Mouse (Mus musculus) liver, postnatal 0 days (tissue): ENCODE measurements around the gene Ltk. TPM values are rescaled to one million over a fixed set of nuclear protein-coding genes. Genes with fewer than 3 reads are reported as not detected.
A peak's percentile ranks its signal among the peaks of the same experiment; 100 is the strongest.

Source experiments
- ATAC-seq: fragments of 200-750 bp; cut with Nextera tagmentation; 2 replicates; pipeline ENCODE4 v1.8.0; 2017; ENCODE audit warnings: mild to moderate bottlenecking, moderate library complexity
- DNase-seq: peaks from one replicate; pipeline ENCODE4 v3.0.0-alpha.2; 2016
- H3K27ac ChIP-seq: fragments of 300-500 bp; sonication (generic); 2 replicates; pipeline ENCODE4 v1.5.1; 2014; ENCODE audit warnings: antibody characterized with exemption, moderate library complexity, mild to moderate bottlenecking, low read depth
- H3K27me3 ChIP-seq: fragments of 300-500 bp; sonication (generic); 2 replicates; pipeline ENCODE4 v1.6.1; 2014; ENCODE audit warnings: low read length, control low read depth, mixed read lengths; ENCODE audit not compliant: insufficient read depth
- H3K36me3 ChIP-seq: fragments of 300-500 bp; sonication (generic); replicated peaks from 2 replicates; pipeline ENCODE4 v1.6.1; 2014; ENCODE audit warnings: mild to moderate bottlenecking, control low read depth, low read length, moderate library complexity, mixed read lengths; ENCODE audit not compliant: insufficient read depth
- H3K4me1 ChIP-seq: fragments of 300-500 bp; sonication (generic); 2 replicates; pipeline ENCODE4 v1.6.1; 2014; ENCODE audit warnings: antibody characterized with exemption, mild to moderate bottlenecking, control low read depth; ENCODE audit not compliant: insufficient read depth
- H3K4me2 ChIP-seq: fragments of 300-500 bp; sonication (generic); 2 replicates; pipeline ENCODE4 v1.6.1; 2014; ENCODE audit warnings: low read depth, mild to moderate bottlenecking, low read length, moderate library complexity, mixed read lengths
- H3K4me3 ChIP-seq: fragments of 300-500 bp; sonication (generic); 2 replicates; pipeline ENCODE4 v1.5.1; 2014; ENCODE audit warnings: low read depth, low read length
- H3K9ac ChIP-seq: fragments of 300-500 bp; sonication (generic); replicated peaks from 2 replicates; pipeline ENCODE4 v1.6.1; 2014; ENCODE audit warnings: mild to moderate bottlenecking, moderate library complexity
- H3K9me3 ChIP-seq: fragments of 300-500 bp; sonication (generic); 2 replicates; pipeline ENCODE4 v1.6.1; 2016; ENCODE audit warnings: mild to moderate bottlenecking, control low read depth, low read length, mixed read lengths
- CTCF ChIP-seq: sonication (generic); IDR thresholded peaks from 2 replicates; pipeline ENCODE4 v1.5.1; 2016; ENCODE audit warnings: antibody characterized with exemption, low read depth
- EP300 ChIP-seq: IDR thresholded peaks from 2 replicates; pipeline ENCODE4 v1.6.1; 2016; ENCODE audit warnings: antibody characterized with exemption, low read depth, mild to moderate bottlenecking
- WGBS: fragments of 180-500 bp; shearing (Covaris S2); extraction: QIAGEN DNeasy Blood & Tissue Kit; methylation state at CpG from one replicate; pipeline ENCODE4 v1.1.7; 2014; ENCODE audit not compliant: insufficient replicate concordance; 5-methylcytosine and 5-hydroxymethylcytosine counted together
- polyA plus RNA-seq: library from polyadenylated mRNA; unstranded; fragments of >200 nt; fragmentation: Nextera tagmentation; extraction: Ambion mirVana; gene quantifications from 2 replicates; pipeline ENCODE4 v1.2.1, GENCODE M21; 2015

Gene Ltk
- polyA plus RNA-seq, 1 experiment from 2014 or later: 0.16 TPM

- Histone ChIP-seq H3K4me3 (no peak overlapping the region), H3K4me1 (peaks cover 40% of the 10 kb centered on the region), H3K4me2 (0 out of 2 replicates have a peak overlapping the region, but pooled peaks have one; percentile 100), H3K9ac (no peak overlapping the region), H3K27me3 (peaks cover 25% of the 10 kb centered on the region), H3K36me3 (no peaks in the 10 kb centered on the region), H3K27ac (peak overlapping the region; percentile 58), H3K9me3 (no peaks in the 10 kb centered on the region)
- ATAC-seq (0 out of 2 replicates have a peak, but pooled peaks have one; percentile 16), DNase-seq (peak; percentile 27)
- TF ChIP-seq EP300: no peak
- TF ChIP-seq CTCF: peak; percentile 61
- WGBS: 10% methylated on average over 1 of the region's 1 CpGs
Measured at GRCm38 (mm10) chr2:119745281-119745680, 14.9 kb downstream of the Ltk start.

- 6% methylated on average over 46 of the region's 46 CpGs for WGBS
- peak overlapping the region; percentile 58 for H3K27ac ChIP-seq
Measured at GRCm38 (mm10) chr2:119744163-119745111, 15.8 kb downstream of the Ltk start.

GRCm38 (mm10) chr2:119743808-119744162 lies 16.4 kb downstream of the Ltk start:
- no peak overlapping the region for H3K27ac ChIP-seq
- H3K9ac ChIP-seq: no peak overlapping the region
- H3K4me1 ChIP-seq: peaks cover 40% of the 10 kb centered on the region
- 13% methylated on average over 22 of the region's 22 CpGs for WGBS
- peak overlapping the region; percentile 31 for H3K4me3 ChIP-seq
- no peaks in the 10 kb centered on the region for H3K9me3 ChIP-seq
- DNase-seq (no peak), ATAC-seq (no peak)
- peaks cover 25% of the 10 kb centered on the region for H3K27me3 ChIP-seq
- peak overlapping the region; percentile 100 for H3K4me2 ChIP-seq
- no peak for TF ChIP-seq EP300
- TF ChIP-seq CTCF: no peak
- no peaks in the 10 kb centered on the region for H3K36me3 ChIP-seq

More at GRCm38 (mm10) chr2:119744163-119745111, 15.8 kb downstream of the Ltk start:
- peak overlapping the region; percentile 100 for H3K4me2 ChIP-seq
- H3K9me3 ChIP-seq: no peaks in the 10 kb centered on the region
- peaks cover 40% of the 10 kb centered on the region for H3K4me1 ChIP-seq
- no peak for TF ChIP-seq EP300
- no peak for TF ChIP-seq CTCF
- peak; percentile 72 for ATAC-seq
- H3K9ac ChIP-seq: no peak overlapping the region
- no peaks in the 10 kb centered on the region for H3K36me3 ChIP-seq
- peak overlapping the region; percentile 31 for H3K4me3 ChIP-seq
- DNase-seq: peak; percentile 69
- peaks cover 25% of the 10 kb centered on the region for H3K27me3 ChIP-seq

- WGBS: 11% methylated on average over 31 of the region's 31 CpGs
- DNase-seq (peak; percentile 26), ATAC-seq (no peak)
- TF ChIP-seq EP300 (no peak), CTCF (no peak)
- Histone ChIP-seq H3K4me3 (peak overlapping the region; percentile 79), H3K27me3 (peaks cover 25% of the 10 kb centered on the region), H3K36me3 (no peaks in the 10 kb centered on the region), H3K4me1 (peaks cover 40% of the 10 kb centered on the region), H3K9me3 (no peaks in the 10 kb centered on the region), H3K27ac (no peak overlapping the region), H3K9ac (peak overlapping the region; percentile 67), H3K4me2 (peak overlapping the region; percentile 100)
Measured at GRCm38 (mm10) chr2:119743176-119743807, 16.9 kb downstream of the Ltk start.

- DNase-seq (peak; percentile 65), ATAC-seq (peak; percentile 28)
- H3K27me3 ChIP-seq: peaks cover 25% of the 10 kb centered on the region
- H3K36me3 ChIP-seq: no peaks in the 10 kb centered on the region
- peak overlapping the region; percentile 100 for H3K4me2 ChIP-seq
- H3K9ac ChIP-seq: peak overlapping the region; percentile 67
- H3K9me3 ChIP-seq: no peaks in the 10 kb centered on the region
- 1% methylated on average over 58 of the region's 70 CpGs for WGBS
- peaks cover 40% of the 10 kb centered on the region for H3K4me1 ChIP-seq
- TF ChIP-seq EP300 (no peak), CTCF (no peak)
- H3K27ac ChIP-seq: 0 out of 2 replicates have a peak overlapping the region, but pooled peaks have one; percentile 16
- H3K4me3 ChIP-seq: peak overlapping the region; percentile 79
Measured at GRCm38 (mm10) chr2:119742461-119743175, 17.6 kb downstream of the Ltk start.
